Mouse (Mus musculus) cerebellum, postnatal 14 days (tissue): ENCODE measurements at regions not wholly inside any gene's neighbourhood (a gene's known extent, or its start where the extent isn't known, plus 50 kb on each side); places are given as distances from the start of the nearest gene placed in this dataset.

ENCODE experiments used
- DNase-seq, 2 experiments: peaks; one replicate each; pipeline ENCODE4 v3.0.0; 2021; ENCODE audit warnings: mixed read lengths in 2 of 2

GRCm38 (mm10) chr1:142838663-142839062, 801.8 kb upstream of the B3galt2 start:
- DNase-seq: no peak

DNA sequence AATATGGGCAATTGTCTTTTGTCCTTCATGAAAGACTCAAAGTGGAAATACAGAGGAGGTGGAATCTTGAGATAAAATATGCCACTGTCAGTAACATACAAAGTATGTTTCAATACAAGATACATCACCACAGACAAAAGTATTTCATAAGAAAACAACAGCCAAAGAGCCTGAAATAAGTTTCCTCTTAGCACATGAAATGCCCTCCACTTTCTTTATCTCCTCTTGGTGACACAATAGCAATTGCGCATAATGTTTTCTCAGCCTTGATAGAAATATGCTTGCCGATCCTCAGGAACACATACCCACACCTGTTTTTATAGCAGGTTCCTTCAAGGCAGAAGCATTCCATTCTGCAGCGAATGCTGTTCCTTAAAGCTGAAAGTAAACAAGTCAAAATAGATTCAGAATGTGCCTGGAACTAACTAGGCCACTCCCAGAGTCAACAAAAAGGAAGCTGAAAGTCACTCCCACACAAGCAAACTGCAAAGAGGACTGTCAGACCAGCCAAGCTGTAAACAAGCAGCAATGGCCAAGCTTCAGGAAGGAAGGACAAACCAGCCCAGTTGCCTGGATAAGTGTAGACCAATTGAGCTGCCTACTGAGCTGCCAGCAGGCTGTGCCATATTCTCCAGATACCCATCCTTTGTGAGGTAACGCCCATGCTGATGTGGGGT, 773.3 kb upstream of the B3galt2 start:
- DNase-seq: no peak

DNA sequence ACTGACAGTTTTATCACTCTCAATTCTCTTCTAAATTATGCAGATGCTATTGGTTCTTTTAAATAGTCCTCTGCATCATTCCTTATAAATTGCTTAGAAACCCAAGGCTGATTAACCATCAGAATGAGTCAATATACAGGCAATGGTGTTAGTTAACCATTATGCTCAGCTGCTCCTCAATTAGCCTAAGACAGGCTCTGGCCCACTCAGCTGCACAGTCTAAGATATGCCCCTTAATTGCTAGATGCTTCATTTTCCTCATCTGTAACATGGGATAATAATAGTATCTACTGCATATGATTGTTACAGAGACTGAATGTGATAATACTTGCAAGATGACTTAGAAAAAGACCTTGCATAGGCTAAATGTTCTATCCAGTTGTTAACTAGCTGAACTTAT, 748.6 kb upstream of the B3galt2 start:
- no peak for DNase-seq

- no peak for DNase-seq
These were observed 747.3 kb upstream of the B3galt2 start for GRCm38 (mm10) chr1:142893156-142893555.

GRCm38 (mm10) chr1:142894145-142894544, 746.3 kb upstream of the B3galt2 start:
- no peak for DNase-seq

GRCm38 (mm10) chr1:142895081-142895480, 745.4 kb upstream of the B3galt2 start:
- DNase-seq: no peak

GRCm38 (mm10) chr1:142909907-142910306, 730.6 kb upstream of the B3galt2 start:
- no peak for DNase-seq

- peak; percentile 16 to 36 for DNase-seq
These were observed 683.8 kb upstream of the B3galt2 start for GRCm38 (mm10) chr1:142956686-142957085.

DNA sequence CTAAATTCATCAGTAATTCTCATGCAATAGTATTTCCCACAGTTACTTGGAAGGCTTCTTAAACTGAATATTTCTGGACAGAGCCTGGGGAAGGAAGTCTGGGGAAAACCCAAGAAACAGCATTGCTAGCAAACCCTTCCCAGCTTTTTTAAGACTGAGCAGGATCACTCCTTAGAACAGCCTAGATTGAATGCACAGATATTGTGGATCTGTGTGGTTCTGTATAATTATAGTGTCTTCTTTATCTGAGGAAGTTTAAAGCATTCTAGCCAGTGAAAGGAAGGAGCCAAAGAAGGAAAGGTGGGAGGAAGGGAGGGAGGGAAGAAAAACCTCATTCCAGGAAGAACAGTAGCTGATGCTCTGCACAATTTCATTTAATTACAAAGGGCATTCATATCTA, 669.0 kb upstream of the B3galt2 start:
- DNase-seq: no peak

DNA sequence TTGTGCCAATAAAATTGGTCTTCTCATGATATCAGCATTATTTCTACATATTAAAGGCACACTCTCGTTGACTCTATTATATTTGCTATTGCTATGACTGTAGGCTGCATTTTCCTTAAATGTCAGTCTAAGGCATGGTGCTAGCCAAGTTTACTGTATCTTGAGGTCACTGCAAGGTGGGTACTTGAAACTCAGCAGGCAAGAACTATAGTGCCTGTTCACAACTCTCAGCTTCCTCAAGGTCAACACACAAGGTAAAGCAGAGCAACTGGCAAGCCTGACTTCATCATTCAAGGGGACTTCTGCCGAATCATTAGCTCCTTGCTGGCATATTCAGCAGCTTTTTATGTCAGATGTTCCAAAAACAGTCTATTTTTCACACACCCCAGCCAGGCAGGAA, 667.1 kb upstream of the B3galt2 start:
- no peak for DNase-seq

- DNase-seq: no peak
These were observed 657.5 kb upstream of the B3galt2 start for GRCm38 (mm10) chr1:142982994-142983393.

DNA sequence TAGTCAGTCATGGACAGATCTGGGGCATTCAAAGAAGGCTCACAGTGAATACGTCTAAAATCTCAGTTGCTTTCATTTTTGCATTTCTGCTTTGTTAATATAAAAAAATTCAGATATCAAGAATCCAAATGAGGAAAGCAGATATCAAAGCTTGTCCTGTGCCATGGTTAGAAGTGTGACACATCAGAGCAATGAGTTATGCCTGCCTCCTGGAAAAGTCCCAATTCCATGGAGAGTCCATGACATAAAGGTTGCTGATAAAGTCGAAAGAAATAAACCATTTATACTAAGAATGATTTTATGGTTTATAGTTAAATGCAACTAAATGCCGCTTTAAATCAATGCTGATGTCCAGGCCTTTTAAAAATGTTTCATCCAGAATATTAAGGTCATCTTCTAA, 656.8 kb upstream of the B3galt2 start:
- no peak for DNase-seq

GRCm38 (mm10) chr1:142985516-142985915, 654.9 kb upstream of the B3galt2 start:
- DNase-seq: peak; percentile 67 to 70

GRCm38 (mm10) chr1:143000216-143000615, 640.2 kb upstream of the B3galt2 start:
- no peak for DNase-seq

DNA sequence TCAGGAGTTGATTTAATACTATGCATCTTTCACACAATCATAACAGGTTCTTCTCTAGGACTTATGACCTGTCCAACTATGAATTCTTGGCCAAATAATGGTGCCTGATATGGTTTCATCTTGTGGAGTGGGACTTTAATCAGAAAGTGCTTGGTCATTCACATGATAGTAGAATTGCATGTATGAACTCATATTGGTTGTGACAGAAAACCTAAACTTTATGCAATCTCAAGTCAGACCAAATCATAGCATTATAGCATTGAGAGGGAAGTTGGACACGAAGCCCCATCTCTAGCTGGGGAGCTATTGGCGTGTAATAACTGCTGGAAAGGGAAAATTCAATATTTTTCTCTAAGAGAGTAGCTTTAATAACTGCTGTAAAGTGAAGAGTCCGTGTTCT, 639.4 kb upstream of the B3galt2 start:
- DNase-seq: no peak

DNA sequence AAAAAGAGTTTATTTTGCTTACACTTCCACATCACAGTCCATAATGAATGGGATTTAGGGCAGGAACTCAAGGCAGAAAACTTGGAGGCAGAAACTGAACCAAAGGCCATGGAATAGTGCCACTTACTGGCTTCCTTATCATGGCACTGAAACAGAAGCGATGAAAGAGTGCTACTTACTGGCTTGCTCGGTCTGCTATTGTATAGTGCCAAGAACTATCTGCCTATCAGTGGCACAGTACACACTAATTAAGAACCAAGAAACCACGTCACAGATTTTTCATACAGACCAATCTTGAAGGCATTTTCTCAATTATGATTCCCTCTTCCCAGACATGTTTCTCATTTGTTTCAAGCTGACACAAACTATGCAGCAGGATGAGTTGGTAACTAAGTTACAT, 634.4 kb upstream of the B3galt2 start:
- no peak for DNase-seq

- no peak for DNase-seq
These were observed 620.5 kb upstream of the B3galt2 start for GRCm38 (mm10) chr1:143019982-143020381.

DNA sequence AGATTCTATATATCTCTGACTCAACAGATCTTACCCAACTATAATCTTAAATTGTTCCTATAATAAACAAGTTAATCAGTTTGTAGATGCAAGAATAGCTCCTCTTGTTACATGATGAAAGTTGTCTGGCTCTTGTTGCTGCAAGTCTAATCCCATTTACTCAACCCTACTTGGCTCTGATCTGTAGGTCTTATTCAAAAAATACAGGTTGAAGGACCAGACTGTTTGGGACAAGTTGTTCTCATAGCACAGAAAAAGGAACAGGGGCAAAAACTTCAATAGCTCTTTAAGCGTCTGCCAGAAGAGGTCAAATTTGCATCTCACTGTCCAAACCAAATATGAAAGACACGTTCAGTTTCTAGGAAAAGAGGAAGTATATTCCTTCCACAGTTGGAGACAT, 587.3 kb upstream of the B3galt2 start:
- DNase-seq: no peak

- DNase-seq: peak in 1 of 2 experiments; percentile 1
These were observed 586.9 kb upstream of the B3galt2 start for GRCm38 (mm10) chr1:143053599-143053998.

GRCm38 (mm10) chr1:143054451-143055024, 585.9 kb upstream of the B3galt2 start:
- no peak for DNase-seq

DNA sequence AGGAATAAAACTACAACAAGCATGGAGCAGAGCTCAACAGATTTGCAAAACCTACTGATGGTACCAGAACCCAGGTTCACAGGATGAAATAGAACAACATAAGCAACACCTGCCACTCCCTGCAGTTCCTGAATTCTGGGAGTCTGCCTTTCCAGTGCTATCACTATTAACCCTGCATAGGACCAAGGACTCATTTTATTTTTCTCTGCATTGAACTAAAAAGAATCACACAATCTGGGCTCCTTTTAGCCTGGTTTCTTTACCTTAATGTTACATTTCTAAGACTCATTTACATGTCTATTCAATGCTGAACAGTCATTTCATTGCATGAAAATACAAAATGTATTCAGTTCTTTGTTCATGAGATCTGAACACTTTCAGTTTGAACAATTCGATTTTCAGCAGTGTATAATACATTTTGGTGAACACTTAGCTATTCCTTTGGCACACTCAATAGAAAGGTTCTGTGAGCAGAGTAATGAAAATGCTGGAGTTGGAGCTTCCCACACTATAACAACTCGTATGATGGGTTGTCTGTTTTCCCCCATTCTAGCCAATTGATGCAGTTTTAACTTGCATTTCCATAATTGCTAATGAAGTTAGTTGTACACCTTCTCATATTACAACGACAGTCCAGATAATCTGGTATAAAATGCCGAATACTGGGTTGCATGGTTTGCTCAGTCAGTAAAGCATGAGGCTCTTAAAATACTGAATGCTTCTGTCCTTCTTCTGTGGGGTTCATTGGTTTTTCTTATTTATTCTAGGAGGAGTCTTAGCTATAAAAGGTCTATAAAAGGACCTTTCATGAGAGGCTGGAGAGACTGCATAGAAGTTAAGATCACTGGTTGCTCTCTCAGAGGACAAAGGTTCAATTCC, 579.5 kb upstream of the B3galt2 start:
- no peak for DNase-seq

DNA sequence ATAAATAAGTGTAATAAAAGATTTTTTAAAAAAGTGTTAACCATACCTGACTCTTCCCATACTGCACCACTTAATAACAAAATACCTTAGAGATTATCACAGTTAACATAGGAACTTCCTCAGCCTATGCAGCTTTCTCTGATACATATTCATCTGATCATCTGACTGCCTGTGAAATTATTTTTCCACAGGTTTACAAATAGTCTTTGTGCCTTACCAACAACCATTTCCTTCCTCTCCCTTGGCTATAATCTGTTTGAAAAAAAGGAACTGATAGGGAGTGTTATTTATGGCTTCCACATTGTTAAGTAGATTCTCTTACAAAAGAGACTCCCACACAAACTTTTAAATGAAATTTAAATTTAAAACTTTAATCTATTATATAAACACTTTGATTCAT, 575.0 kb upstream of the B3galt2 start:
- DNase-seq: no peak

- no peak for DNase-seq
These were observed 568.6 kb upstream of the B3galt2 start for GRCm38 (mm10) chr1:143071781-143072382.
